23 mouse cellular contexts compared by ENCODE assay signal in genomic region chr3:115240497-115240896, GRCm38 (mm10).
"Had no signal": no experiment of that assay in that cellular context is flagged by ENCODE, and none has a peak within 500 bp of the region (broad histone marks: within the 10 kb centered on the region; RNA-seq: fewer than 3 reads in every experiment).

No protein-coding gene starts in this region.

- DNase-seq: gastrocnemius, adult 2 months; gastrocnemius, postnatal 10 days; gastrocnemius, postnatal 25 days; heart, adult 18-20 months; heart, postnatal 10 days; heart, postnatal 4 days; kidney, adult 18-20 months; kidney, postnatal 10 days; kidney, postnatal 25 days; kidney, postnatal 4 days; left cerebral cortex, postnatal 4 days had no signal

- H3K27ac ChIP-seq: gastrocnemius, adult 2 months; heart, embryonic 10.5 days; hindbrain, embryonic 10.5 days; hindbrain, embryonic 12.5 days; hindbrain, embryonic 14.5 days; intestine, embryonic 15.5 days; layer of hippocampus, adult 2 months; limb, embryonic 13.5 days; limb, embryonic 15.5 days had no signal

- H3K27me3 ChIP-seq: heart, embryonic 12.5 days; hindbrain, embryonic 12.5 days; intestine, embryonic 15.5 days; limb, embryonic 13.5 days; limb, embryonic 15.5 days had no signal

- H3K9me3 ChIP-seq: heart, embryonic 10.5 days; heart, embryonic 12.5 days; hindbrain, embryonic 10.5 days; hindbrain, embryonic 12.5 days; intestine, embryonic 15.5 days; limb, embryonic 13.5 days; limb, embryonic 15.5 days had no signal

- H3K36me3 ChIP-seq: heart, embryonic 10.5 days; heart, embryonic 12.5 days; hindbrain, embryonic 10.5 days; hindbrain, embryonic 12.5 days; intestine, embryonic 15.5 days; limb, embryonic 13.5 days; limb, embryonic 15.5 days had no signal

- H3K4me1 ChIP-seq: heart, embryonic 10.5 days; heart, embryonic 12.5 days; hindbrain, embryonic 10.5 days; hindbrain, embryonic 12.5 days; intestine, embryonic 15.5 days; limb, embryonic 15.5 days had no signal

- H3K4me2 ChIP-seq: heart, embryonic 12.5 days; hindbrain, embryonic 12.5 days; hindbrain, embryonic 14.5 days; intestine, embryonic 15.5 days; limb, embryonic 13.5 days; limb, embryonic 15.5 days had no signal

- H3K9ac ChIP-seq: heart, embryonic 12.5 days; hindbrain, embryonic 12.5 days; hindbrain, embryonic 14.5 days; intestine, embryonic 15.5 days; limb, embryonic 13.5 days; limb, embryonic 15.5 days had no signal

- ATAC-seq: hindbrain, embryonic 16.5 days; inflammation-experienced regulatory T-cells, adult 6 months; intestine, embryonic 15.5 days; intestine, postnatal 0 days had no signal

- H3K4me3 ChIP-seq: gastrocnemius, adult 2 months; heart, embryonic 10.5 days; heart, embryonic 12.5 days; hindbrain, embryonic 10.5 days; hindbrain, embryonic 12.5 days; intestine, embryonic 15.5 days; layer of hippocampus, adult 2 months; limb, embryonic 13.5 days; limb, embryonic 15.5 days had no signal
